Mouse (Mus musculus) spleen, adult 2 months (tissue): ENCODE data around the gene P2ry13.

ENCODE experiments used
- CTCF ChIP-seq: fragments of 200-500 bp; IDR thresholded peaks from 2 replicates; pipeline ENCODE4 v1.5.1; 2011; ENCODE audit warnings: mild to moderate bottlenecking, inconsistent platforms; ENCODE audit not compliant: insufficient read depth, insufficient read length, insufficient replicate concordance; ENCODE audit errors: extremely low read depth
- POLR2A ChIP-seq: fragments of 200-500 bp; IDR thresholded peaks from 2 replicates; pipeline ENCODE4 v1.6.1; 2011; ENCODE audit warnings: low read depth, low read length, inconsistent platforms

GRCm38 (mm10) chr3:59167417-59168054, 43.1 kb downstream of the P2ry13 start:
- TF ChIP-seq CTCF (no peak), POLR2A (no peak)
